Mouse (Mus musculus): ENCODE measurements at regions not wholly inside any gene's neighbourhood (a gene's known extent, or its start where the extent isn't known, plus 50 kb on each side); places are given as distances from the start of the nearest gene placed in this dataset.
A peak's percentile ranks its signal among the peaks of the same experiment; 100 is the strongest.

DNA sequence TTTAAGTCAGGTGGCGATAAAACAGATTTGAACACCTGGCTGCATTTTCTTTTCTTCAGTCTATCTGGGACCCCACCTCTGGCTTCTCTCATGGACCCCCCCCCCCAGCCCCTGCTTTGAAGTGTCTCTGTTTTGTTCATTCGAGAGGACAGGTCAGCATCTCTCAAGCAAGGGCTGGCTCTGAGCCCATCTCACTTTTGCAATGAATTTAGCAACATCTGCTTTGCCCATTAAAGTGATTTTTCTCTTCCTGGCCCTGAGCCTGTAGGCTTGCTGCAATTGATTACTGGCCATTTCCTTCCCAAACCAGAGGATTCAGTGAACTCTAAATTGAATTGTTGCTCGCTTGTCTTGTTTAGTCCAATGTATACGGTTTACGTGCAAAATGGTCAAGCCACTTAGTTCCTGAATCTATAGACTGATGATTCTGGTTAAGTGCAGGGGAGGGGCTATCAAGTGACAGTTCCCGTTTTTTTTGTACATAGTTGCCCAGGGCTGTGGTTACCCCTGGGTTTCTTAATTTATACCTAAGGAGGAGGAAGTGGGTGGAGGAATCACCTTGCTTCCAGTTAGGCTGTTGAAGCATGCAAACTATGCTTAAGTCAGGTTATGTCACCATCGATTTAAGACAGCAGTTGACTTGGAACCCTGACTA, 146.3 kb downstream of the Pten start:
- Histone ChIP-seq H3K27me3 (ENCODE audit: control insufficient read depth, insufficient read depth, low read length) (no peaks in the 10 kb centered on the region), H3K36me3 (ENCODE audit: control insufficient read depth, insufficient read depth, low read length) (no peaks in the 10 kb centered on the region), H3K4me3 (ENCODE audit: low read depth, low read length) (no peak overlapping the region), H3K4me1 (ENCODE audit: control insufficient read depth, insufficient read depth, insufficient read length, low read length) (peaks cover 12% of the 10 kb centered on the region; the same call in 1 of the 2 replicates), H3K27ac (ENCODE audit: insufficient read depth, low read depth, low read length) (no peak overlapping the region)
- TF ChIP-seq POLR2A (IDR thresholded peaks at IDR 0.05; ENCODE audit: low read depth, low read length) (no peak), CTCF (IDR thresholded peaks at IDR 0.05; ENCODE audit: extremely low read depth, insufficient read length, insufficient replicate concordance, low read depth, low read length) (no peak)
- 66% methylated on average over 7 of the region's 7 CpGs for WGBS

DNA sequence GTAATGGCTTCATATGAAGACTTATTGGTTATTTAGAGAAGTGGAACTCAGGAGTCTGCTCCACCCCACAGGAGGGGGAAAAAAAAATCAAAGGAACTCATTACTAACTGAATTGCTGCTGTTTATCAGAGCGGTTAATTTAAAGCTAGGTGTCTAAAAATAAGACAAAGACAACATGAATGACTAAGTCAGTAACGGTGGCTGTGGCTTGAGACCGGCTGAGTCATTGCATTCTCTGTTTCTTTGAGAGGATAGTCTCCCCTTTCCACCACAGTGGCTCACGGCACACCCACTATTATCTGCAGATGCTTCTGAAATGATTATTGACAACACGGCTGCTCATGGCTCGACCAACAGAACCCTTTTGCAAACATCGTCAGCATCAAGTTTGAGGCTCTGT, 147.2 kb downstream of the Pten start:
- H3K27me3 ChIP-seq (ENCODE audit: control insufficient read depth, insufficient read depth, low read length): no peaks in the 10 kb centered on the region
- H3K27ac ChIP-seq (ENCODE audit: insufficient read depth, low read depth, low read length): 0 out of 2 replicates have a peak overlapping the region, but pooled peaks have one; percentile 16
- 70% methylated on average over 7 of the region's 7 CpGs for WGBS
- no peaks in the 10 kb centered on the region for H3K36me3 ChIP-seq (ENCODE audit: control insufficient read depth, insufficient read depth, low read length)
- no peak overlapping the region for H3K4me3 ChIP-seq (ENCODE audit: low read depth, low read length)
- TF ChIP-seq POLR2A (IDR thresholded peaks at IDR 0.05; ENCODE audit: low read depth, low read length): no peak
- peaks cover 12% of the 10 kb centered on the region; the same call in 1 of the 2 replicates for H3K4me1 ChIP-seq (ENCODE audit: control insufficient read depth, insufficient read depth, insufficient read length, low read length)

- Histone ChIP-seq H3K4me1 (ENCODE audit: control insufficient read depth, insufficient read depth, insufficient read length, low read length) (peaks cover 16% of the 10 kb centered on the region; the same call in 1 of the 2 replicates), H3K36me3 (ENCODE audit: control insufficient read depth, insufficient read depth, low read length) (no peaks in the 10 kb centered on the region), H3K27me3 (ENCODE audit: control insufficient read depth, insufficient read depth, low read length) (no peaks in the 10 kb centered on the region), H3K4me3 (ENCODE audit: low read depth, low read length) (no peak overlapping the region), H3K27ac (ENCODE audit: insufficient read depth, low read depth, low read length) (peak overlapping the region; percentile 59)
- WGBS: 16% methylated on average over 8 of the region's 8 CpGs
- no peak for TF ChIP-seq POLR2A (IDR thresholded peaks at IDR 0.05; ENCODE audit: low read depth, low read length)
- no peak for TF ChIP-seq CTCF (IDR thresholded peaks at IDR 0.05; ENCODE audit: extremely low read depth, insufficient read length, insufficient replicate concordance, low read depth, low read length)
Measured at GRCm38 (mm10) chr19:32905901-32906431, 148.7 kb downstream of the Pten start.

- H3K4me1 ChIP-seq (ENCODE audit: control insufficient read depth, insufficient read depth, insufficient read length, low read length): peaks cover 16% of the 10 kb centered on the region; the same call in 1 of the 2 replicates
- peak overlapping the region; percentile 3; the same call in 1 of the 2 replicates for H3K27ac ChIP-seq (ENCODE audit: insufficient read depth, low read depth, low read length)
- H3K27me3 ChIP-seq (ENCODE audit: control insufficient read depth, insufficient read depth, low read length): no peaks in the 10 kb centered on the region
- TF ChIP-seq CTCF (IDR thresholded peaks at IDR 0.05; ENCODE audit: extremely low read depth, insufficient read length, insufficient replicate concordance, low read depth, low read length): no peak
- no peak for TF ChIP-seq POLR2A (IDR thresholded peaks at IDR 0.05; ENCODE audit: low read depth, low read length)
- H3K4me3 ChIP-seq (ENCODE audit: low read depth, low read length): no peak overlapping the region
- 79% methylated on average over 5 of the region's 5 CpGs for WGBS
- no peaks in the 10 kb centered on the region for H3K36me3 ChIP-seq (ENCODE audit: control insufficient read depth, insufficient read depth, low read length)
Measured at GRCm38 (mm10) chr19:32906820-32907219, 149.5 kb downstream of the Pten start.

DNA sequence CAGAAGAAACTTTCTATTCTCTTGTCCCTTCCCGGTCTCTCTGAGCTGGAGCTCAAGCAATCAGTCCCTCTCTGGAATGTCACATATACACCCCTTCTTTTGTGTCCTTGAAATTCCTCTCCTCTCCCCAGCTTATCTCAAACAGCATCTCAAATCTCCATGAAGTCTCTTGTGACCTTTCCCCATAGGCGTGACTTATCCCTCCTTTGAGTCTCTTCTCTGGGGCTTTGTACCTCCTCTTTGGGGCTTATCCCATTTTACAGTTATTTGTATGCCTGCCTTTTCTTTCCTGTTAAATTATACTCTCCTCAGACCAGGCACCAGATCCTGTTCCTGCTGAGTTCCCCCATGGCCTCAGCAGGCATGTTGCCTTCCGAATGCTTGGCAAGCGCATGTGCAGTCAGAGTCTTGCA, 152.8 kb downstream of the Pten start:
- H3K27me3 ChIP-seq (ENCODE audit: control insufficient read depth, insufficient read depth, low read length): no peaks in the 10 kb centered on the region
- peaks cover 13% of the 10 kb centered on the region; the same call in 1 of the 2 replicates for H3K4me1 ChIP-seq (ENCODE audit: control insufficient read depth, insufficient read depth, insufficient read length, low read length)
- TF ChIP-seq CTCF (IDR thresholded peaks at IDR 0.05; ENCODE audit: extremely low read depth, insufficient read length, insufficient replicate concordance, low read depth, low read length) (no peak), POLR2A (IDR thresholded peaks at IDR 0.05; ENCODE audit: low read depth, low read length) (no peak)
- H3K27ac ChIP-seq (ENCODE audit: insufficient read depth, low read depth, low read length): no peak overlapping the region
- no peak overlapping the region for H3K4me3 ChIP-seq (ENCODE audit: low read depth, low read length)
- H3K36me3 ChIP-seq (ENCODE audit: control insufficient read depth, insufficient read depth, low read length): no peaks in the 10 kb centered on the region
- 77% methylated on average over 4 of the region's 4 CpGs for WGBS

GRCm38 (mm10) chr19:32912323-32912722, 155.0 kb downstream of the Pten start:
- H3K4me1 ChIP-seq (ENCODE audit: control insufficient read depth, insufficient read depth, insufficient read length, low read length): peaks cover 5% of the 10 kb centered on the region; the same call in 1 of the 2 replicates
- no peak overlapping the region for H3K4me3 ChIP-seq (ENCODE audit: low read depth, low read length)
- no peaks in the 10 kb centered on the region for H3K27me3 ChIP-seq (ENCODE audit: control insufficient read depth, insufficient read depth, low read length)
- no peaks in the 10 kb centered on the region for H3K36me3 ChIP-seq (ENCODE audit: control insufficient read depth, insufficient read depth, low read length)
- 96% methylated on average over 3 of the region's 3 CpGs for WGBS
- no peak overlapping the region for H3K27ac ChIP-seq (ENCODE audit: insufficient read depth, low read depth, low read length)
- no peak for TF ChIP-seq POLR2A (IDR thresholded peaks at IDR 0.05; ENCODE audit: low read depth, low read length)
- TF ChIP-seq CTCF (IDR thresholded peaks at IDR 0.05; ENCODE audit: extremely low read depth, insufficient read length, insufficient replicate concordance, low read depth, low read length): no peak

GRCm38 (mm10) chr19:32916507-32917280, 159.4 kb downstream of the Pten start:
- Histone ChIP-seq H3K27me3 (ENCODE audit: control insufficient read depth, insufficient read depth, low read length) (no peaks in the 10 kb centered on the region), H3K27ac (ENCODE audit: insufficient read depth, low read depth, low read length) (no peak overlapping the region), H3K4me3 (ENCODE audit: low read depth, low read length) (no peak overlapping the region), H3K36me3 (ENCODE audit: control insufficient read depth, insufficient read depth, low read length) (no peaks in the 10 kb centered on the region), H3K4me1 (ENCODE audit: control insufficient read depth, insufficient read depth, insufficient read length, low read length) (no peaks in the 10 kb centered on the region)
- WGBS: 53% methylated on average over 8 of the region's 8 CpGs
- no peak for TF ChIP-seq CTCF (IDR thresholded peaks at IDR 0.05; ENCODE audit: extremely low read depth, insufficient read length, insufficient replicate concordance, low read depth, low read length)
- TF ChIP-seq POLR2A (IDR thresholded peaks at IDR 0.05; ENCODE audit: low read depth, low read length): no peak
